Mouse (Mus musculus) cerebellum, adult 11-12 months (tissue): ENCODE data around the gene Tcp10c.
"Not testable (repeated sequence)": the region's sequence is repeated elsewhere in the genome, so short reads cannot be mapped to it uniquely, and the experiment has no call there.

Experiments
- DNase-seq: peaks from one replicate; pipeline ENCODE4 v3.0.0; 2022

The Tcp10c gene

GRCm38 (mm10) chr17:13354521-13354920 lies at the start of gene Tcp10c:
Gene Tcp10c, plus strand, starts transcription at chr17:13354572.
- DNase-seq = not testable (repeated sequence)

GRCm38 (mm10) chr17:13307852-13308251 lies 46.5 kb upstream of the Tcp10c start:
- DNase-seq = not testable (repeated sequence)

DNA sequence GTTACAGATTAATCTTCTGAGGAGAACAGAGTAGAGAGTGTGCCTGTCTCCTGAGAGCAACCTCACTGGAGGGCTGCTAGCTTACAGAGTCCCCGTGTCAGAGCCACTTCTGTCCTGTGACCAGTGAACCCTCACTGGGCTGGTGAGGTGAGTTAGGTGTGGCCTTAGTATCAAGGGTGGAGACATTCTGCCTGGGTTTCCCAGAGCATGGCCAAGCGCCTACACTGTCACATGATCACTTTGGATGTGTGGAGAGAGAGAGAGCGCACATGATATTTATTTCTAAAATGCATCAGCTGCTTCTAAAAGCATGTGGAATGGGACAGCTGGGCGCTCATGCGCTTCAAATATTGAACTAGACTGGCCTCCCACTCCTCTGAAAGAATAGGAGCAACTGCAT lies 46.0 kb upstream of the Tcp10c start:
- not testable (repeated sequence) for DNase-seq

GRCm38 (mm10) chr17:13308746-13309145 lies 45.6 kb upstream of the Tcp10c start:
- DNase-seq = not testable (repeated sequence)

DNA sequence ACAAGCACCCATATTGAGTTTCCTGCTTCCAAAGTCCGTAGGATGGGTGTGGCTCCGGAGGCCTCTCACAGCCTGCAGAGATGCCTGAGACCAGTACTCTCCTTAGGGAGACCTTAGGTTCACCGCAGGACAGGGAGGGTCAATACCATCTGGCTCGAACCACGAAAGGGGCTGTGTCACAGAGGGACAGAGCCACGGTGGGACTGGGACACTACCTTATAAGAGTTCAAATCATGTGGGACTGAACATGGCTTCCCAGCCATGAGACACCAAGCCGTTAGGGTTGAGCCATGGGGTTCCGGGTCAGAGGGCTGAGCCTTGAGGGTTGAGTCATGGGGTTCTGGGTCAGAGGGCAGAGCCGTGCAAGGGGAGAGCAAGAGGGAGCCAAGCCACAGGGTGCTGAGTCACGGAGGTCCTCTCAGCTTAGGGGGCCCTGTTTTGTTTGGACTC lies 45.2 kb upstream of the Tcp10c start:
- not testable (repeated sequence) for DNase-seq

GRCm38 (mm10) chr17:13329967-13330366 lies 24.4 kb upstream of the Tcp10c start:
- not testable (repeated sequence) for DNase-seq

DNA sequence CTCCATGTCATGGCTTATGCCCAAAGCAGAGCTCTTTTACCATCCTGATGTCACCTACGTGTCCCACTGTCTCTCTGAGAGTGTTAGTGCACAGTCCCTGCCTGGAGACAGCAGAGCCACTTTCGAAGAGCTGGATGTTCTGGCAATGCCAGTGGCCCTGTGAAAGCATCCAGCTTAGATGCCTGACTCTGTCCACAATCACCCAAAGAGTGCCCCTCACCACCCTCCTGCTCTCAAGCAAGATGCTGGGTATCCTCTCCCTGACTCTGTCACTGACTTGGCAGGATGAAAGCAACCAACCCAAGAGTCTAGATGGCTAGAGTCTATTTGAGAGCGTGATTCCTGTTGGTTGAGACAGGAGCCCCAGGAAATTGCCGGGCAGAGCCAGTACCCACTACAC lies 23.2 kb upstream of the Tcp10c start:
- DNase-seq = not testable (repeated sequence)

GRCm38 (mm10) chr17:13332496-13332895 lies 21.9 kb upstream of the Tcp10c start:
- not testable (repeated sequence) for DNase-seq

GRCm38 (mm10) chr17:13336979-13337749 lies 17.2 kb upstream of the Tcp10c start:
- peak; percentile 17 for DNase-seq

GRCm38 (mm10) chr17:13337931-13338330 lies 16.4 kb upstream of the Tcp10c start:
- not testable (repeated sequence) for DNase-seq

DNA sequence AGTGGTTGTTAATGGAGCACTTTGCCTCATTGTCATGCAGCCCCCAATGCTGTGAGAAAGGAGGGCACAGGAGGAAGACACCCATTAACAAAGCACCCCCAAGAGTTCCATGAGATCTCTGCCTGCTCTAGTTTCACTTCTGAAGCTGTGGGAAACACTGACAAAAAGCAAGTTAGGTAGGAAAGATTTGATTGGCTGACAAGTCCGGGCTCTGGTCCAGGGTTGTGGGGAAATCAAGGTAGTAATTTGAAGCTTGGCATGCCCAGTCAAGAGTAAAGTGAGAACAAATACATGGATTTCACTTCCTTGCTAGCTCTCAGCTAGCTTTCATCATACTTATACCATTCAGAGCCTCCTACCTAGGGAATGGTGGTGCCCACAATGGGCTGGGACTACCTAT lies 14.3 kb upstream of the Tcp10c start:
- DNase-seq = not testable (repeated sequence)

DNA sequence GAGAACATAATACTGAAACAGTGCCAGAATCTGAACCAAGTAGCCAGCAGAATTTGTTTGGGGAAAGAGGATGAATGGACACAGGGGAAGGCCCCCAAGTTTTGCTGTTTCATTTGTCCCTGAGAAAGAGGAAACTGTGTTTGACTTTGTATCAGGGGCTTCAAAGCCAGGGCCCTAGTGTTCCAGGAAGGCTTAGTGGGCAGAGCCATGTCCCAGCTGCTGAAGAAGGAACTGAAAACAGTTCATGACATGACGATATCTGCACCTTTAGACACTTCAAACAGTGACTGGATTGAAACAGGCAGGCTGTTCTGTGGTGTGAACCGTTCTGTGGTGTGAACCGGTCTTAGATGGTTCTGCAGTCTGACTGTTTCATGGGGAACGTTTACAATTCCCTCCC lies 8.4 kb upstream of the Tcp10c start:
- DNase-seq = not testable (repeated sequence)

DNA sequence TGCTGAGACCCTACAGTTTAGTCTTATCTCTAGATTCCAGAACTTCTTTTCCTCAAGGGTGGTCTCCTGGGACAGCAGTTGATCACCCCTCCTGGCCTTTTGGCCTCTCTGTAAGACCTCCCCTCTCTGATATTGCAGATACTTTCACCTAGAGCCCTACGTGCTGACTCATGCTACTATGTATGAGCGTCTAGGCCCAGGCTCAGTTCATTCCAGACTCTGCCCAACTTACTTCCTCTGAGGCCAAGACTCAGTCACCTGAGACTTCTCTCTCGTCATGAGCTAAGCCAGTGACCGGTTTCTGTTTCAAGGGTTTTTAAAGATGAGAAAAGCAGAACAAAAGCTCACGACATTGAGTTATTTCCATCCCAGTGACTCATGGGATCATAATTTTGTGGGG lies 4.8 kb upstream of the Tcp10c start:
- not testable (repeated sequence) for DNase-seq

DNA sequence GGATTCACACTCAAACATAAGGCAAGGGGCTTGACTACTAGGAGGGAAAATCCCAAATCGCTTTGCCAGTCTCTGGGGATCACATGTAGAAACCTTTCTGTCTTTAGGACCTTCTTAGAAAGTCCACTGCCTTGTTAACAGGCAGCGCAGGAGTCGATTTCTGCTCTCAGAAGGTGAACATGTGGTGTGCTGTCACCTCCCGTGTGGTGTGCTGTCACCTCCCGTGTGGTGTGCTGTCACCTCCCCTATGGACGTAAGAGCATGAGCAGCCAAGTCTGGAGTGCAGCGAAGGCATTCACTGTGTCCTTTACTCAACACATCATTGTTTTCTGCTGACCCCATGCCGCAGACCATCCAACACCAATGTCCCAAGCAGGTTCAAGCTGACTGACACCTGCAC lies 1.1 kb upstream of the Tcp10c start:
- DNase-seq = not testable (repeated sequence)

- DNase-seq = not testable (repeated sequence)
Observed at GRCm38 (mm10) chr17:13362489-13362888, 8.1 kb downstream of the Tcp10c start.

DNA sequence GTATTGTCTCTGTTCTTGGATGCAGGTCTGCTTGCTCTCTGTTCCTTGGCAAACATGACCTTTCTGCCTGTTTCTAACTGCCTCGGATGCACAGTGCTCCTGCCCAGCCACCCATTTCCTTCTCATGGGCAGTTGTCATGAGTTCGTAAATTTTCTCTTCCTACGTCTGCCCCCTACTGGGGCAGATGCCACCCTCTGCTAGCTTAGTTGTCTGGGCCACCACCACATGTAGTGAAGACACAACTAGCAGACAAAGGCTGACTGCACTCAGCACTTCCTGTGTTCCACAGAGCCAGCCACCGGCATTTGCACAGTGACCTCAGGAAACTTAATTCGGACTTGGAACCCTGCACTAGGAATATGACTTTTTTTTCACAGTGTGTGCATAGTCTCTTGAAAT lies 9.4 kb downstream of the Tcp10c start:
- not testable (repeated sequence) for DNase-seq

DNA sequence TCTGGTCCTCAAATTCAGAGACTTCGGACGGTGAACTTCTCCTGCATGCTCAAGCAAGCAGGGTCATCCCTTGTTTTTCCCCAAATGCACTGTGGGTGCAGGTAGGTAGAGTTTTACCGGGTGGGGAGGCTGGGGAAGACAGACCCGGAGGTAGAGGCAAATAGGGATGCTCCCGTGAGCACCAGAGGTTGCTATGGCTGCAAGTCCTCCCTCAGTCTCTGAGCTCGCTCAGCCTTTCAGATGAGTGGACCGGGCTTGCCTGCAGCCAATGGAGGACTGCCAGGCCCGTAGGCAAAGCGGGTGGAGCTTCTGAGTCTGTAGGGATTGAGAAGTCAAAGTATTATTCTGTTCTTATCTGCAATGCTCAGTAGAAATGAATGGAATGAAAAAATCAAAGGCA lies 9.8 kb downstream of the Tcp10c start:
- not testable (repeated sequence) for DNase-seq

DNA sequence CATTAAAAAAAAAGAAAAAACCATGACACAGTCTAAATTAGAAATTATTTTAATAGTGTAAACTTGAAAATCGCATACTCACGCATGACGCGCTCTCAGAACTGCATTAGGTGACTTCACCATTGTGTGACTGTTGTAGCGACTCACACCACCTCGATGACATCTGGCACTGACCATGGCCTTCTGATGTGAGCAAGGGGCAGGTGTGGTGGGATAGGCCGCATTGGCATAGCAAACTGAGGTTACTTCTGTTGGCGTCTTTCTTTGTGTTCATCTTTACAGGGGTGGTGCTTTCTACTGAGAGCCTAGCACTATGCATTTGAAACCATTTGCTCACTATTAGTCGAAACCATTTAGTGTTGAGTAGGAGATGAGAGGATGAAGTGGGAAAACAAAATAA lies 12.8 kb downstream of the Tcp10c start:
- not testable (repeated sequence) for DNase-seq

DNA sequence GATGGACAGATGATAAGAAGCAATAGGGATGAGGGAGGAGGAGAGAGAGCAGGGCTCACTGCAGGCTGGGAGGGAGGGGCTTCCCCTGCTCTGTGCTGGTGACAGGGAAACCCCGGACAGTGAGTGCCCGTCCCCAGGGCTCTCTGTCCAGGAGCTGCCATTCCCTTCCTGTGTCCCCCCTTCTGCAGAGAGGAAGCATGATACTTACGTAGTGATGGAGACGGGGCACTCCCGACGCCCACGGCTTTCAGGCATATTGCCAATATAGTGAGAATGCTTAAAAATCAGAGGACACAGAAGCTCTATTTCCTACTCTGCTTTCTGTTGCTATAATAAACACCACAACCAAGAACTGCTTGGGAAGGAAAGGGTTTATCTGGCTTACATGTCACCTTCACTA lies 14.3 kb downstream of the Tcp10c start:
- DNase-seq = not testable (repeated sequence)

- not testable (repeated sequence) for DNase-seq
Observed at GRCm38 (mm10) chr17:13370746-13371145, 16.4 kb downstream of the Tcp10c start.

GRCm38 (mm10) chr17:13378341-13378740 lies 24.0 kb downstream of the Tcp10c start:
- not testable (repeated sequence) for DNase-seq

GRCm38 (mm10) chr17:13379951-13380615 lies 25.7 kb downstream of the Tcp10c start:
- not testable (repeated sequence) for DNase-seq

DNA sequence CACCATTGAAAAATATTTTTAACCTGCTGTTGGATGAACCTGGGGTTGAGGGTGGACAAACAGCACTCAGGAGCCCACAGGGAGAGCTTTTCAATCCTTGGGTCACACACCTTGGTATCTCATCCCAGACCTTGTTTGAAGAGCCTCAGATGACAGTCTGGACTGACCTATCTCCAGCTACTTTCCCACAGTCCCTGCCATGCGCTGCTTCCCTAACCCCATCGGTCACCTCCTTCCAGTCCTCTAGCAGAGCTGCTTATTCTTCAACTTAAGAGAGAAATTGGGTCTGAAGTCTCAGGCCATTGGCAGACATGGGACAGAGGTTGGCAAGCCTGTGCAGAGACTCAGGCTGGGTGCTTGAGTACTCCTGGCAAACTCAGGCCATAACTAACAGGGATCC lies 26.9 kb downstream of the Tcp10c start:
- DNase-seq = not testable (repeated sequence)

GRCm38 (mm10) chr17:13391020-13391419 lies 36.6 kb downstream of the Tcp10c start:
- not testable (repeated sequence) for DNase-seq
